Mouse (Mus musculus) pancreas, adult 10 weeks (tissue): ENCODE results near the gene Espl1. TPM values are rescaled to one million over a fixed set of nuclear protein-coding genes. Genes with fewer than 3 reads are reported as not detected.

Experiments used
- polyA plus RNA-seq: library from polyadenylated mRNA; stranded (reverse); fragments of 350-450 nt; fragmentation: Illumina TruSeq; extraction: RNeasy Lipid Tissue Mini Kit (QIAGEN cat#74804); gene quantifications from one replicate; pipeline ENCODE4 v1.2.3, GENCODE M21; 2015; ENCODE audit warnings: low read depth, low replicate concordance; ENCODE audit not compliant: insufficient read depth

Espl1 gene
- 1.5 TPM for polyA plus RNA-seq

DNA sequence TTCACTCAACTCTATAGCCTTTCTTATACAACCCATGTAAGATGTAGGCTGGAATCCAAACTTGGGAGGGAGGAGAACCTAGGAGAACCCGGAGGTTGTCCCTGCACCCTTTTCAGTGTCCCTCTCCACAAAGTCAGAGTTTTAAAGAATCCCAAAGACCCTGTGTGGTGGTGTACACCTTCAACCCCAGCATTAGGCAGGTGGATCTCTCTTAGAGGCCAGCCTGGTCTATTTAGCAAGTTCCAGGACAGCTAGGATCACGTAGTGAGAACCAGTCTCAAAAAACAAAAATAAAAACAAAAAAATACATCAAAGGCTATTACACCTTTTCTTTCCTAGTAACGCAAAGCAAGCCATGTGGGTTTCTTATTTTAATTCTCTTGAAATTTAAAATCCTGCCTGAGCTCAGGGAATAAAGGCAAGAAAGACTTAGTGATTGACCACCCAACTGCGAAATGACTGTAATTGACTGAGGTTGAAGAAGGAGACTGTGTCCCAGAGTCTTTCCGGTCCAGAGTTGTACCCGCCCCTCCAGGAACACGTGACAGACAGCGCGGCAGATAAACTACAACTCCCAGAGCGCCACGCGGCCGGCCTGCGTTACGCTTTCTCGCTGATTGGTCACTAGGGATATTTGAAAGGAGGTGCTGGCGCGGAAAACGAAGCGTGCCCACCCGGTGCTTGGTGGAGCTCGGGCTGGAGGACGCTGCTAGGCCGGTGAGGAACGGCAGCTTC lies at the start of gene Espl1:
Espl1 (plus strand) TSS at position 634 of the 735 bp plus-strand sequence.

DNA sequence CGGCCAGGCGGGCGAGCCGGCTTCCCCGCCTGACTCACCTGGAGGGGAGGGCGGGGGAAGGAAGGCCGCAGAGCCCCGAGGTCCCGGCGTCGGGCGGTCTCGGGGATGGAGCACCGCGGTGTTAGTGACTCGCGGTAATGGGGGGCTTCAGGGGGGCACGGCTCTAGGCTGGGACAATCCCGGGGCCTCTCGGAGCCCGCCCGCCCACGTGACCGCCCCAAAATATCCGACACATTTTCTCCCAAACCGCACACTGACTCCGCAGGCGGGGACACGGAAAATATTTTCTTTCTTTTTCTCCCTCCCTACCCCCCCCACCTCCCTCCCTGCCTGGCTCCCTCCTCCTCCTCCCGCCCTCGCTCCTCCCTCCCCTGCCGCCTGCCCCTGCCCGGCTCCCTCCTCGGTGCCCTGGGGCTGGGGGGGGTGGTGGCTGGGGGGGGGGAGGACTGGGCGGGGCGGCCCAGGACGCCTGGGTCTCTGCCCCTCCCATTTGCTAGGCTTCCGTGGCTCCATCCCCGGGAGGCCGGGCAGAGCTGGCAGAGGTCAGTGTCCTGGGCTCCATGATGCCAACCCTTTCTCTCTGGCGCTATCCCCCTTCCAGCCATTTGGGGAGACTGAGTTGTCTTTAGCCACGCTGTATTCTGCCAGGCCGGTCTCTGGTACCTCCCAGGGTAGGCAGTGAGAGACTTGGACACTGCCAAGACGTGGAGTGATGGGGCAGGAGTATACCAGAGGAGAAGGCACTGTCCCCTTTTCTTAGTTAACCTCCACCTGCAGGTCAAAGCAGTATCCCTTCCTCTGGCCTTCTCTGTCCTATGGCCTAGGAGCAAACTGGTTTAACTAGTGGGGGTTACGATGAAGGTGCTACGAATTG lies 38.6 kb upstream of the Espl1 start, which contains the start of gene Rarg:
Rarg (minus strand) TSS at position 316 of the 874 bp plus-strand sequence.

DNA sequence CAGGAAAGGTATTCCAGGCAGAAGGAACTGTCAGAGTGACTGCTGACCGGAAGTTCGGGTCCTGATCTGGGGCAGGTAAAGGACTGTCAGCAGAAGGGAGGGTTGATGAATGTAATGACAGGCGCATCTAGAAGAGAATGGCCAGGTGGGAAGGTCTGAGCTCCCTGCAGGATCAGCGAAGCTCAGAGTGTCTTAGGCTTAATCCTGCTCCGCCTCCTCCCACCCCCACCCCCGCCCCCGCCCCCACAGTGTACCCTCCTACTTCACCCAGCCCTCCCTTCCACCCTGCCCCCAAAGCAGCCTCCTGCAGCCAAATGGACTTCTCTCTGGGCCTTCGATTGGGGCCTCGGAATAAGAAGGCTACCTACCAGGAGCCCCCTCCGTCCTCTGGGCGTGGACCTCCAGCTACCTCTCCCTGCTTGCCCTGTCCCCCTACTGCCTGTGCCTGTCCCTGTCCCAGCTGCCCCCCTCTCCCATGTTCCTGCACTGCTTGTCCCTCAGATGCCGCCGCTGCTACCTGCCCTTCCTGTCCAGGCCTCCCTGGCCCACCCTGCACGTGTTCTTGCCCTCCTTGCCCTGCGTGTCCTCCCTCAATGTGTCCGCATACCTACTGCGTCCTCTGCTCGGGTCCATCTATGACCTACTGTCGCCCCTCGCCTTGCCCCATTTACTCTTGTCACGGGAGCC lies 25.6 kb upstream of the Espl1 start, which contains the start of gene Gm9918:
Gm9918 (plus strand) TSS at position 290 of the 687 bp plus-strand sequence.

DNA sequence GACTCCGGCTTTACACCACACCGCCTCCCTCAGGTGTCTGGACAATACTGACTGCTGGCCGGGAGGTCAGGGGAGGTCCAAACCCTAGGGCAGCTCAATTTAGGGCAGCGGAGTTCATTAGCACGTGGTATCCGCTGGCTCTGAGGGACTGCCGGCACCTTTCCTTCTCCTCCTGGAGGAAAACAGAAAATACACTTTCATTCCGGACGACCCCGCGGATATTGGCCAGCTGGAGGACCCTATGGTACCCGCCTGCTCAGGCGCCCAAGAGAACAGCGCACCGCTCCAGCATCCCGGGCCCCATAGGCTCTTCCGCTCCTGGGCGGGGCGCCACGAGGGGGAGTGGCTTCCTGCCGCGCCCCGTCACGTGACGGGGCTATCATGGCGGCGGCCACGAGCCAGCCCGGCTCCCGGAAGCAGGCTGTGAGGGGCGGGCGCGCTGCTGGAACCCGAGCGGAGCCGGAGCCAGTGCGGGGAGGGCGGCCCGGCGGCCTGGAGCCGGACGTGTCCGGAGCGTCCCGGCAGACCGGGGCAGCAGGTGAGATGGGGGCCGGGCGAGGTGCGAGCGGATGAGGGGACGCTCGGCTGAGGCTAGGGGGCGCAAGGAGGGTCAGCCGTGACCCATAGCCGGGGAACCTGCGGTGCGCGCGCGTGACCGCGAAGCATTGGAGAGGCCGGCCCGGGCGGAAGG lies 16.8 kb upstream of the Espl1 start, which contains the start of gene Mfsd5:
Mfsd5 (plus strand) TSS at position 363 of the 691 bp plus-strand sequence.

DNA sequence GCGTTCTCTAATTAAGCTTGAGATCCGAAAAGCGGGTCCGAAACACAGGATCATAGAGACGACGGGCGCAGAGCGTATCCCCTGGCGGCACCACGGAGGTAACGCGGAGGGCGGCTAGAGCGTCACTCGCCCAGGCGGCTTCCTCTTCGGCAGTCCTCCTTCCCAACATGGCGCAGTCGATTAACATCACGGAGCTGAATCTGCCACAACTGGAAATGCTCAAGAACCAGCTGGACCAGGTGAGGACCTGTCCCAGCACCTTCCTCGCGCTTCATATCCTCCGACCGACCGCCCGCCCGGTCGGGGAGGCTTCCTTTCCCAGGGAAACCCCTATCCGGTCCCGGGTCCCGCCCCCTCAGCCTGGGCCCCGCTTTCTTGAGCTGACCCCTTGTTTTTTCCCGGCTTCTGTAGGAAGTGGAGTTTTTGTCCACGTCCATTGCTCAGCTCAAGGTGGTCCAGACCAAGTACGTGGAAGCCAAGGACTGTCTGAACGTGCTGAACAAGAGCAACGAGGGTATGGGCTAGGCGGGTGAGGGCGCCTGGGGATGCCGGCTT lies 30.0 kb downstream of the Espl1 start, which contains the start of gene Pfdn5:
Pfdn5 (plus strand) TSS at position 95 of the 555 bp plus-strand sequence.

DNA sequence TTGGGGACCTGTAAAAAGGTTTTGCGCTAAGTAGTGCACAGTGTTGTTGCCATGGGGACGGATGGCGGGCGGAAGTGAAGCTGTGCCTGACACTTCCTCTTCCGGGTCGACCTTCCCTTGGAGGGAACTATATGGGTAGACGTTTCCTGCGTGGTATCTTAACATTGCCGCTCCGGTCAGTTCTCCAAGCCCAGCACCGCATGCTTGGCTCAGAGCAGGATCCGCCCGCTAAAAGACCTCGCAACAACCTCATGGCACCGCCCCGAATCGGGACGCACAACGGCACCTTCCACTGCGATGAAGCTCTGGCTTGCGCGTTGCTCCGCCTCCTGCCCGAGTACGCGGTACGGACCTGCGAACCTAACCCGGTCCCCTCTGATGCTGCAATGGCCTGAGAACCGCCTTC lies 35.5 kb downstream of the Espl1 start, which contains the start of gene Myg1:
Myg1 (plus strand) TSS at position 100 of the 406 bp plus-strand sequence.

DNA sequence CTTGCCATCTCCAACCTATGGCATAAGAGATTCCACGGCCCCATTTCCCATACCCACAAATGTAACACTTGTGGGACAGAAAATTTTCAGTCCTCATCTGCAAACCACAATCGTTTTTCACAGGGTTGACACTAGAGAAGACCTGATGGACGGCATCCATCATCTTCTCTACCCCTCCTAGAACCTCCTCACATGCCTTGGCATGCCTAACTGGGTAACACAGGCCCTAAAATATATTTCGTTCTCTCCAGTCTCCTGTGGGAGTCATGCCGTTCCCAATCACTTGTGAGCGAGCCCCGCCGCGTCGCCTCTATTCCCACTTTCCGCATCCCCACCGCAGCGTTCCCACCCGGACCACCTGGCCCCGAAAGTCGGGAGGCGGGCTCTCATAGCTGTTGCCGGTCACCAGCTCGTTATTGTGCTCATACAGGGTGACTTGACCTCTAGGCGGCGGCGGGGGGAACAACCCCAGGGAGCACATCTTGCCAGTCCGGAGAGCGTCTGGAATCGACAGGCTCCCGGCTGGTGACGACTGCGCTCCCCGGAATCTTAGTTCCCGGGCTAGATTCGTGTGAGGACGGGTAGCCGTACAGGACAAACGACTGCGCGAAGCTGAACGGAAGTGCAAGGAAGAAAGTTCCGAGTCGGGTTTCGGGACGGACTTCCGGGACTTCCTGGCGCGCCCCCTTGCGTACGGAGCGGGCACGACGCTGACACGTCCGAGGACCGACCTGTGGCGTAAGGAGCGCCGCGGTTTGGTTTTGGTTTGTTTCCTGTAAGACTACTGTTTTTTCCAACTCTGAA lies 54.3 kb downstream of the Espl1 start, which contains the start of gene Aaas:
Aaas (minus strand) TSS at position 634 of the 804 bp plus-strand sequence.

DNA sequence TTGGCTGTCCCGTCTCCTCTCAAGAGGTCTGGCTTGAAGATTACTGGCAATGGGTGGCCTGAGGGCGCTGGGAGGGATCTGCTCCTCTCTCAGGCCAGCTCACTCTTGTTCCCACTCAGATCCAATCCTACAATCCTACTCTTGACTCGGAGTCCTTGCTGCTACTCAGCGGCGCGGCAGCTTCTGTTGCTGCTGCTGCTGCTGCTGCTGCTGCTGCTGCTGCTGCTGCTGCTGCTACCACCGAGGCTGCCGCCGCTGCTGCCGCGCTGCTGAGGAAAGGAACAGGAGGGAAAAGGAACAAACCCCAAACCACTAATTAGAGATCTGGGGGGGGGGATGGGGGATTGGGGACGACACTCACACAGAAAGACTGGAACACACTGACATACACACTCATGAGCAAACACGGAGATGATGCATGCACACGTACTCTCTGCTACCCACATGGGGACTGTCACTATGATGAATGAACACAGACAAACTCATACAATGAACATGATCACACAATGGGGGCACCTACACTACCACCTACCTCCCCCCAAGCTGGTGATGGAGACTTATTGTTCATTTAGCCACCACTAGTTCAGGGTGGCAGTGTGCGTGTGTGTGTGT lies 70.8 kb downstream of the Espl1 start, which contains the start of gene Sp7:
Sp7 (minus strand) TSS at position 450 of the 612 bp plus-strand sequence.

Other genes starting within 250 kb of the Espl1 start
- 35.5 TPM for gene Eif4b, start 222.5 kb upstream of the Espl1 start, polyA plus RNA-seq
- 62.5 TPM for gene Tns2, start 195.9 kb upstream of the Espl1 start, polyA plus RNA-seq
- gene Spryd3, start 160.0 kb upstream of the Espl1 start, polyA plus RNA-seq: 11.0 TPM
- gene Igfbp6, start 151.9 kb upstream of the Espl1 start, polyA plus RNA-seq: 136 TPM
- 0.98 TPM for gene Soat2, start 145.7 kb upstream of the Espl1 start, polyA plus RNA-seq
- 19.2 TPM for gene Zfp740, start 93.0 kb upstream of the Espl1 start, polyA plus RNA-seq
- gene Csad, start 91.5 kb upstream of the Espl1 start, polyA plus RNA-seq: 14.2 TPM
- gene Itgb7, start 64.3 kb upstream of the Espl1 start, polyA plus RNA-seq: 2.8 TPM
- 13.8 TPM for gene Rarg, start 38.7 kb upstream of the Espl1 start, polyA plus RNA-seq
- gene Gm9918, start 25.7 kb upstream of the Espl1 start, polyA plus RNA-seq: not detected
- gene Mfsd5, start 16.8 kb upstream of the Espl1 start, polyA plus RNA-seq: 8.9 TPM
- gene Pfdn5, start 29.9 kb downstream of the Espl1 start, polyA plus RNA-seq: 82.8 TPM
- 24.2 TPM for gene Myg1, start 35.4 kb downstream of the Espl1 start, polyA plus RNA-seq
- 18.0 TPM for gene Aaas, start 54.5 kb downstream of the Espl1 start, polyA plus RNA-seq
- 0.26 TPM for gene Sp7, start 70.9 kb downstream of the Espl1 start, polyA plus RNA-seq
- gene Sp1, start 109.9 kb downstream of the Espl1 start, polyA plus RNA-seq: 6.9 TPM
- 1.3 TPM for gene Amhr2, start 149.1 kb downstream of the Espl1 start, polyA plus RNA-seq
- gene Prr13, start 162.8 kb downstream of the Espl1 start, polyA plus RNA-seq: 31.0 TPM
- 149 TPM for gene Pcbp2, start 174.3 kb downstream of the Espl1 start, polyA plus RNA-seq
- not detected for gene Gm10337, start 207.5 kb downstream of the Espl1 start, polyA plus RNA-seq
- gene Map3k12, start 220.8 kb downstream of the Espl1 start, polyA plus RNA-seq: 5.1 TPM
- 11.7 TPM for gene Tarbp2, start 221.9 kb downstream of the Espl1 start, polyA plus RNA-seq
- 7.2 TPM for gene Npff, start 228.7 kb downstream of the Espl1 start, polyA plus RNA-seq